Mouse (Mus musculus) midbrain, embryonic 13.5 days (tissue): ENCODE data around the gene Mrvi1. TPM values are rescaled to one million over a fixed set of nuclear protein-coding genes. Genes with fewer than 3 reads are reported as not detected.

Source experiments
- ATAC-seq: fragments of 200-750 bp; cut with Nextera tagmentation; 2 replicates; pipeline ENCODE4 v1.8.0; 2017; ENCODE audit warnings: mild to moderate bottlenecking, moderate TSS enrichment, moderate library complexity
- H3K27ac ChIP-seq: fragments of 300-500 bp; sonication (generic); 2 replicates; pipeline ENCODE4 v1.5.1; 2015; ENCODE audit warnings: inconsistent platforms, mild to moderate bottlenecking, moderate library complexity
- H3K27me3 ChIP-seq: fragments of 300-500 bp; sonication (generic); 2 replicates; pipeline ENCODE4 v1.6.1; 2015; ENCODE audit warnings: mild to moderate bottlenecking, inconsistent platforms
- H3K36me3 ChIP-seq: fragments of 300-500 bp; sonication (generic); 2 replicates; pipeline ENCODE4 v1.6.1; 2015; ENCODE audit warnings: mild to moderate bottlenecking, inconsistent platforms
- H3K4me1 ChIP-seq: fragments of 300-500 bp; sonication (generic); replicated peaks from 2 replicates; pipeline ENCODE4 v1.6.1; 2015; ENCODE audit warnings: inconsistent platforms
- H3K4me2 ChIP-seq: fragments of 300-500 bp; sonication (generic); replicated peaks from 2 replicates; pipeline ENCODE4 v1.6.1; 2015; ENCODE audit warnings: moderate library complexity, mild to moderate bottlenecking, inconsistent platforms
- H3K4me3 ChIP-seq: fragments of 300-500 bp; sonication (generic); replicated peaks from 2 replicates; pipeline ENCODE4 v1.5.1; 2015; ENCODE audit warnings: mild to moderate bottlenecking, inconsistent platforms
- H3K9ac ChIP-seq: fragments of 300-500 bp; sonication (generic); replicated peaks from 2 replicates; pipeline ENCODE4 v1.6.1; 2015; ENCODE audit warnings: mild to moderate bottlenecking, inconsistent platforms
- H3K9me3 ChIP-seq: fragments of 300-500 bp; sonication (generic); 2 replicates; pipeline ENCODE4 v1.6.1; 2016; ENCODE audit warnings: mild to moderate bottlenecking, inconsistent platforms
- WGBS: fragments of 180-500 bp; shearing (Covaris S2); methylation state at CpG from one replicate; pipeline ENCODE4 v1.1.7; 2015; 5-methylcytosine and 5-hydroxymethylcytosine counted together
- polyA plus RNA-seq: library from polyadenylated mRNA; unstranded; fragments of >200 nt; fragmentation: Nextera tagmentation; extraction: Ambion mirVana; gene quantifications from 2 replicates; pipeline ENCODE4 v1.2.1, GENCODE M21; 2015

The Mrvi1 gene
- polyA plus RNA-seq, 1 experiment from 2014 or later = 0.62 TPM

GRCm38 (mm10) chr7:110894673-110895072, 87.6 kb downstream of the Mrvi1 start:
- WGBS = 84% methylated on average over 9 of the region's 9 CpGs
- Histone ChIP-seq H3K27ac (no peak overlapping the region), H3K27me3 (no peaks in the 10 kb centered on the region), H3K9me3 (no peaks in the 10 kb centered on the region), H3K36me3 (no peaks in the 10 kb centered on the region), H3K4me2 (no peak overlapping the region), H3K9ac (no peak overlapping the region), H3K4me3 (no peak overlapping the region), H3K4me1 (no peaks in the 10 kb centered on the region)
- ATAC-seq = no peak

GRCm38 (mm10) chr7:110893943-110894610, 88.2 kb downstream of the Mrvi1 start:
- H3K9ac ChIP-seq = no peak overlapping the region
- no peaks in the 10 kb centered on the region for H3K4me1 ChIP-seq
- H3K36me3 ChIP-seq = no peaks in the 10 kb centered on the region
- H3K4me2 ChIP-seq = no peak overlapping the region
- no peak overlapping the region for H3K27ac ChIP-seq
- no peaks in the 10 kb centered on the region for H3K27me3 ChIP-seq
- no peak overlapping the region for H3K4me3 ChIP-seq
- ATAC-seq = no peak
- no peaks in the 10 kb centered on the region for H3K9me3 ChIP-seq
- WGBS = 84% methylated on average over 10 of the region's 10 CpGs

GRCm38 (mm10) chr7:110891501-110891986, 90.7 kb downstream of the Mrvi1 start:
- Histone ChIP-seq H3K4me2 (no peak overlapping the region), H3K4me1 (no peaks in the 10 kb centered on the region), H3K27me3 (no peaks in the 10 kb centered on the region), H3K9ac (no peak overlapping the region), H3K27ac (no peak overlapping the region), H3K36me3 (no peaks in the 10 kb centered on the region), H3K9me3 (no peaks in the 10 kb centered on the region), H3K4me3 (no peak overlapping the region)
- no peak for ATAC-seq
- WGBS = 79% methylated on average over 9 of the region's 9 CpGs

- Histone ChIP-seq H3K27me3 (no peaks in the 10 kb centered on the region), H3K4me3 (no peak overlapping the region), H3K9me3 (no peaks in the 10 kb centered on the region), H3K4me1 (no peaks in the 10 kb centered on the region), H3K9ac (no peak overlapping the region), H3K4me2 (no peak overlapping the region), H3K36me3 (no peaks in the 10 kb centered on the region), H3K27ac (no peak overlapping the region)
- no peak for ATAC-seq
- 78% methylated on average over 2 of the region's 2 CpGs for WGBS
These were observed 100.4 kb downstream of the Mrvi1 start for GRCm38 (mm10) chr7:110881746-110882333.

- H3K27me3 ChIP-seq = no peaks in the 10 kb centered on the region
- no peak for ATAC-seq
- H3K9ac ChIP-seq = no peak overlapping the region
- no peaks in the 10 kb centered on the region for H3K9me3 ChIP-seq
- no peaks in the 10 kb centered on the region for H3K4me1 ChIP-seq
- no peak overlapping the region for H3K4me2 ChIP-seq
- no peaks in the 10 kb centered on the region for H3K36me3 ChIP-seq
- H3K27ac ChIP-seq = no peak overlapping the region
- 89% methylated on average over 4 of the region's 4 CpGs for WGBS
- no peak overlapping the region for H3K4me3 ChIP-seq
These were observed 104.2 kb downstream of the Mrvi1 start for GRCm38 (mm10) chr7:110878028-110878427.

- no peak overlapping the region for H3K4me2 ChIP-seq
- H3K9ac ChIP-seq = no peak overlapping the region
- 92% methylated on average over 4 of the region's 4 CpGs for WGBS
- H3K4me3 ChIP-seq = no peak overlapping the region
- H3K27ac ChIP-seq = no peak overlapping the region
- H3K4me1 ChIP-seq = no peaks in the 10 kb centered on the region
- no peaks in the 10 kb centered on the region for H3K36me3 ChIP-seq
- no peaks in the 10 kb centered on the region for H3K27me3 ChIP-seq
- H3K9me3 ChIP-seq = no peaks in the 10 kb centered on the region
- no peak for ATAC-seq
These were observed 105.3 kb downstream of the Mrvi1 start for GRCm38 (mm10) chr7:110876965-110877364.

GRCm38 (mm10) chr7:110868807-110869206, 113.5 kb downstream of the Mrvi1 start:
- Histone ChIP-seq H3K9me3 (no peaks in the 10 kb centered on the region), H3K27me3 (no peaks in the 10 kb centered on the region), H3K4me3 (no peak overlapping the region), H3K27ac (no peak overlapping the region), H3K4me2 (no peak overlapping the region), H3K36me3 (no peaks in the 10 kb centered on the region), H3K9ac (no peak overlapping the region), H3K4me1 (no peaks in the 10 kb centered on the region)
- no peak for ATAC-seq
- WGBS = 49% methylated on average over 5 of the region's 5 CpGs

- Histone ChIP-seq H3K9me3 (no peaks in the 10 kb centered on the region), H3K4me1 (no peaks in the 10 kb centered on the region), H3K27me3 (no peaks in the 10 kb centered on the region), H3K9ac (no peak overlapping the region), H3K4me2 (no peak overlapping the region), H3K4me3 (no peak overlapping the region), H3K36me3 (no peaks in the 10 kb centered on the region), H3K27ac (no peak overlapping the region)
- ATAC-seq = no peak
- WGBS = 85% methylated on average over 6 of the region's 6 CpGs
These were observed 115.1 kb downstream of the Mrvi1 start for GRCm38 (mm10) chr7:110867116-110867515.

- 96% methylated on average over 3 of the region's 3 CpGs for WGBS
- no peak for ATAC-seq
- no peaks in the 10 kb centered on the region for H3K4me1 ChIP-seq
- no peaks in the 10 kb centered on the region for H3K27me3 ChIP-seq
- H3K9me3 ChIP-seq = no peaks in the 10 kb centered on the region
- no peak overlapping the region for H3K27ac ChIP-seq
- no peak overlapping the region for H3K9ac ChIP-seq
- no peak overlapping the region for H3K4me3 ChIP-seq
- no peak overlapping the region for H3K4me2 ChIP-seq
- no peaks in the 10 kb centered on the region for H3K36me3 ChIP-seq
These were observed 116.2 kb downstream of the Mrvi1 start for GRCm38 (mm10) chr7:110866021-110866420.

- no peak for ATAC-seq
- no peaks in the 10 kb centered on the region for H3K4me1 ChIP-seq
- no peak overlapping the region for H3K9ac ChIP-seq
- H3K4me3 ChIP-seq = no peak overlapping the region
- 87% methylated on average over 6 of the region's 6 CpGs for WGBS
- H3K27me3 ChIP-seq = no peaks in the 10 kb centered on the region
- H3K9me3 ChIP-seq = no peaks in the 10 kb centered on the region
- no peaks in the 10 kb centered on the region for H3K36me3 ChIP-seq
- no peak overlapping the region for H3K4me2 ChIP-seq
- H3K27ac ChIP-seq = no peak overlapping the region
These were observed 116.7 kb downstream of the Mrvi1 start for GRCm38 (mm10) chr7:110865570-110865969.

- Histone ChIP-seq H3K4me3 (no peak overlapping the region), H3K9ac (no peak overlapping the region), H3K4me2 (no peak overlapping the region), H3K27ac (no peak overlapping the region), H3K36me3 (no peaks in the 10 kb centered on the region), H3K9me3 (no peaks in the 10 kb centered on the region), H3K27me3 (no peaks in the 10 kb centered on the region), H3K4me1 (no peaks in the 10 kb centered on the region)
- ATAC-seq = peak; percentile 30; the same call in 1 of the 2 replicates
- WGBS = 49% methylated on average over 10 of the region's 10 CpGs
These were observed 117.2 kb downstream of the Mrvi1 start for GRCm38 (mm10) chr7:110865038-110865437.

- Histone ChIP-seq H3K27ac (no peak within 1 kb of the TSS), H3K9me3 (no peaks in the 10 kb centered on the region), H3K36me3 (no peaks in the 10 kb centered on the region), H3K27me3 (no peaks in the 10 kb centered on the region), H3K4me3 (no peak within 1 kb of the TSS), H3K4me2 (no peak within 1 kb of the TSS), H3K4me1 (no peaks in the 10 kb centered on the region), H3K9ac (no peak within 1 kb of the TSS)
- 77% methylated on average over 12 of the region's 12 CpGs for WGBS
- no peak for ATAC-seq
These were observed 119.4 kb downstream of the Mrvi1 start, which contains the start of gene Lyve1 for GRCm38 (mm10) chr7:110862751-110863289. Lyve1 (minus strand) TSS chr7:110863239.
